Mouse (Mus musculus) ES-Bruce4 (cell line): ENCODE data around the gene C1qa.

Source experiments
- CTCF ChIP-seq: IDR thresholded peaks from one replicate; pipeline ENCODE4 v1.8.1; 2011; ENCODE audit warnings: low read depth, low read length
- POLR2A ChIP-seq: IDR thresholded peaks from one replicate; pipeline ENCODE4 v1.8.1; 2011; ENCODE audit warnings: low read length; ENCODE audit not compliant: insufficient read depth

- no peak for TF ChIP-seq CTCF
- TF ChIP-seq POLR2A: no peak
These were observed 2.1 kb downstream of the C1qa start for GRCm38 (mm10) chr4:136896461-136896860.
